Mouse (Mus musculus) heart, adult 2 months (tissue): ENCODE data around the gene Bsn.

Experiments
- CTCF ChIP-seq: fragments of 200-600 bp; IDR thresholded peaks from 2 replicates; pipeline ENCODE4 v1.8.1; 2022; ENCODE audit warnings: antibody characterized with exemption, mild to moderate bottlenecking, moderate library complexity
- POLR2A ChIP-seq: fragments of 200-500 bp; IDR thresholded peaks from 2 replicates; pipeline ENCODE4 v1.6.1; 2011; ENCODE audit warnings: mild to moderate bottlenecking, low read depth, low read length, control low read depth; ENCODE audit not compliant: insufficient read depth

DNA sequence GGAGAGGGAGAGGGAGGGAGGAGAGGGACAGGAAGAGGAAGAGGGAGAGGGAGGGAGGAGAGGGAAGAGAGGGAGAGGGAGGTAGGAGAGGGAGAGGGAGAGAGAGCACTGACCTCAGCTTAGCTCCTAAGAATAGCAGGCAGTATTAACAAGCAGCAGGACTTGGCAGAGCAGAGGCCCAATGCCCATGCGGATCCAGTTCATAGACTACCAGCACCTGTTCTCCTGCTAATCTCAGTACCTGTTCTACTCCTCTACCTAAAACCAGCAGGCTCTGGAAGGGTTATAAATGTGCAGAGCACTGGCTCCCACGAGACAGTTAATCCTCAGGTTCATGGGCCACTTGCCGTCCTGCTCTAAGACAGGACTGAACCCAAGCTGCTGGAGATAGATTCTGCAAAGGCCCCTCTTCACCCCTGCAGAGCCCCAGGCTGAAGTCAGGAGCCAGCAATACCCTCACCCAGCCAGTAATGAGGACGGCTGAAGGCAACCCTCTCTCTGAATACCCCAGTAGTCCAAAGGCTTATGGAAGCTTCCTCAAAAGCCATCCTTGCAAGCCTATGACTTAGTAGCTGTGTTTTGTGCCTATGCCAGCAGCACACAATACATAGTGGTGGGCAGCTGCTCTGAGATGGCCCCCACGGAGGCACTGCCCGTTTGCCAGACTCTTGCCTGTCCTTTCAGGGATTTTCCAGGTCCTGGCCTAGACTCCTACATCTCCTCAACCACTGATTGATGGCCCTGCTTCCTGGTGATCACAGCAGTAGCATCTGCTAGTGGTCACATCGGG lies 116.8 kb downstream of the Bsn start:
- TF ChIP-seq POLR2A (no peak), CTCF (no peak)
